Mouse (Mus musculus): ENCODE measurements at regions not wholly inside any gene's neighbourhood (a gene's known extent, or its start where the extent isn't known, plus 50 kb on each side); places are given as distances from the start of the nearest gene placed in this dataset.

DNA sequence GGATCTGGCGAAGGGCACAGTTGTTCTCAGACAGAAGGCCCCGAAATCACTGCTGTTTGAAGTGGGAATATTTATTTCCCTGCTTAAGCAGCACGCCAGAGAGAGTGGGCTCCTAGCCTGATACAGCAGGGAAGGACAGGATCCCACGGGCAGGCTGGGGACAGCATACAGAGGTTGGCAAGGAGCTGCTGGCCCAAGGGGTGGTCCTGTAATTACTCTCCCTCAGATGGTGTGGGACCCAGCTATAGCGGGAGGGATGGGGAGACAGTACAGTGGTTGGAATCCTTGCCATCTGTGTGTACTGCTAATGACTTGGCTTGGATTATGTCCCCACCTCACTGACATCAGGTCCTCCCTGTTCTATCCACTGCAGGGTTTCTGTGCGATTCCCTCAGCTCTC is 235.4 kb upstream of the 4931429L15Rik start:
- no peak overlapping the region for H3K4me3 ChIP-seq (ENCODE audit: insufficient read depth, low read depth, low read length)
- no peak overlapping the region for H3K27ac ChIP-seq (ENCODE audit: insufficient read depth, low read depth, low read length)
- TF ChIP-seq CTCF (IDR thresholded peaks at IDR 0.05; ENCODE audit: insufficient read depth, low read depth, low read length): no peak
- no peaks in the 10 kb centered on the region for H3K4me1 ChIP-seq (ENCODE audit: control insufficient read depth, insufficient read depth, low read length)
- WGBS: 61% methylated on average over 6 of the region's 6 CpGs

DNA sequence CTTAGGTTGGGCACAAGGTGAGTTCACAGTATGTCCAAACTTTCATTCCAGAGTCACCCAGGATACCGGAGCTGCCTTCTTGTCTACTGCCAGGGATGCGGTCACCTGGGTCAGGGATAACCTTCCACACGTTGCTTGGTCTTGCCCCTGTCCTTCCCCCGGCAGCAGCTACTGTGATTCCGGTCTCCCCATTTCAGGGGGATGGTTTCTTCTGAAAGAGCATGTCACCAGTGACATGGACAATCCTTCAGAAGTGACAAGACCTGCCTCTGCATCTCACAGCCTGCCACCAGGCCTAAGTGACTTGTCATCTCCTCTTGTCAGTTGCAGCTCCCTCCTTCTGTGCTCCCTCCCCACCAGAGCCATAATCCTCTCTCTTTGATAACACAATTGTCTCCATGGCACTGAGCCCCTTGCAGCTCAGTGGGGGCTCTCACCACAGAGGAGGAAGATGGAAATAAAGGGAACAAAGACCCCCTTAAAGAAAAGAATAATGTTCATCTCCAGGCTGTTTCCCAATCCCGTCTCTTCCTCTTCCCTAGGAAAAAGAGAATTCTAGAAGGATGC is 234.9 kb upstream of the 4931429L15Rik start:
- H3K4me3 ChIP-seq (ENCODE audit: insufficient read depth, low read depth, low read length): no peak overlapping the region
- TF ChIP-seq POLR2A (IDR thresholded peaks at IDR 0.05; ENCODE audit: insufficient read depth, low read depth, low read length) (no peak), CTCF (IDR thresholded peaks at IDR 0.05; ENCODE audit: insufficient read depth, low read depth, low read length) (no peak)
- H3K27ac ChIP-seq (ENCODE audit: insufficient read depth, low read depth, low read length): no peak overlapping the region
- WGBS: 80% methylated on average over 6 of the region's 6 CpGs
- no peaks in the 10 kb centered on the region for H3K4me1 ChIP-seq (ENCODE audit: control insufficient read depth, insufficient read depth, low read length)

DNA sequence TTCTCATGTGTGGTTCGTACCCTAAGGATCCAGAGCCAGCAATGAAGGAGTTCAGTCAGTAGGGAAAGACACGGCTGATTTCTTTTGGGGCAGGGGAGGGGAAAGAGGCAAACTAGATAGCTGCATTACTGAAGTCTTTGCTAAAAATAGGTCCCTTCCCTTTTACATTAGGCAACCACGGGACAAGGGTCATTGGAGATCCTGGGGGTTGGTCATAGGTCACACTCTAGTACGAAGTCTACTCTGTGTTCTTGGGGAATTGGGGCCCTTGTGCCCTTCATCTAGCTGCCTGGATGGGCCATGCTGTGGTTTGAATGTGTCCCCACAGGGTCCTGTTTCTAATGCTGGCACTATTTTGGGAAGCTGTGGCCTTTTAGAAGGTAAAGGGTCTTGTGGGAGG is 229.6 kb upstream of the 4931429L15Rik start:
- WGBS: 91% methylated on average over 4 of the region's 4 CpGs
- TF ChIP-seq CTCF (IDR thresholded peaks at IDR 0.05; ENCODE audit: insufficient read depth, low read depth, low read length) (no peak), POLR2A (IDR thresholded peaks at IDR 0.05; ENCODE audit: insufficient read depth, low read depth, low read length) (no peak)
- Histone ChIP-seq H3K27ac (ENCODE audit: insufficient read depth, low read depth, low read length) (no peak overlapping the region), H3K4me3 (ENCODE audit: insufficient read depth, low read depth, low read length) (no peak overlapping the region), H3K4me1 (ENCODE audit: control insufficient read depth, insufficient read depth, low read length) (no peaks in the 10 kb centered on the region)

DNA sequence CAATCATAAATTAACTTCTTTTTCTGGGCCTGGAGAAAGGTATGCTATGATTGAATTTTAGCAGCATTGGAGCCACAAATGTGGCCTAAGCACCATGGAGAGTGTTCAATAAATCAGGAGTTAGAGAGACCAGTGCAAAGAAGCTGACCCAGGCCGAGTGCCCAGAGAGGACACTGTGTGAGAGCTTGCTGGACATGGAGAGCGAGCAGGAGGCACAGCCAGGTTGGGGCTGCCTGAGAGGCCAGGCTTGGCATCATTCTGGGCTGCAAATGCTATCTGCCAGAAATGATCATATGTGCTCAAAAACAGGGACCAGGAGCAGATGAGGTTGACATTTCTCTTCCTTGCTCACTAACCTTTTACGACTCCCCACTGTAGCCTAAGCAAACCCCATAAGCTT is 224.5 kb upstream of the 4931429L15Rik start:
- H3K4me1 ChIP-seq (ENCODE audit: control insufficient read depth, insufficient read depth, low read length): no peaks in the 10 kb centered on the region
- H3K4me3 ChIP-seq (ENCODE audit: insufficient read depth, low read depth, low read length): no peak overlapping the region
- H3K27ac ChIP-seq (ENCODE audit: insufficient read depth, low read depth, low read length): no peak overlapping the region
- 93% methylated on average over 3 of the region's 3 CpGs for WGBS
- no peak for TF ChIP-seq CTCF (IDR thresholded peaks at IDR 0.05; ENCODE audit: insufficient read depth, low read depth, low read length)
- no peak for TF ChIP-seq POLR2A (IDR thresholded peaks at IDR 0.05; ENCODE audit: insufficient read depth, low read depth, low read length)

DNA sequence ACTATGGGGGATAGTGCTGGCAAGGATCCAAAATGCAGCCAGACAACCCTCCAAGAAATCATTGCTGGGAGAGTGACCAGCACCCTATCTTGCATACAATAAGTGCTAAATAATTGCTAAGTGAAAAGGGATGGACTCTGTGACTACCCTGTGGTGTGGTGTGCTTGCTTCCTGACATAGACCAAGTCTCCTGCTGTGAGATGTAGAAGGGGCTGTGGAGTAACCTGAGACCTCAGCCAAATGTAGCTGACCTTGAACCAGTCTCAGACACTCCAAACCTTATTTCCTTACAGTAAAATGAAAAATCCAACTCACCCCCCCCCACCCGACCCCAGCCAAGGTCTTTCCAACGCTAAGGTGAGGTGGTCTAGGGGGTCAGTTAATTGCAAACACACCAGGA is 221.2 kb upstream of the 4931429L15Rik start:
- TF ChIP-seq CTCF (IDR thresholded peaks at IDR 0.05; ENCODE audit: insufficient read depth, low read depth, low read length): no peak
- TF ChIP-seq POLR2A (IDR thresholded peaks at IDR 0.05; ENCODE audit: insufficient read depth, low read depth, low read length): no peak
- WGBS: 70% methylated on average over 2 of the region's 2 CpGs
- Histone ChIP-seq H3K4me1 (ENCODE audit: control insufficient read depth, insufficient read depth, low read length) (no peaks in the 10 kb centered on the region), H3K27ac (ENCODE audit: insufficient read depth, low read depth, low read length) (no peak overlapping the region), H3K4me3 (ENCODE audit: insufficient read depth, low read depth, low read length) (no peak overlapping the region)

DNA sequence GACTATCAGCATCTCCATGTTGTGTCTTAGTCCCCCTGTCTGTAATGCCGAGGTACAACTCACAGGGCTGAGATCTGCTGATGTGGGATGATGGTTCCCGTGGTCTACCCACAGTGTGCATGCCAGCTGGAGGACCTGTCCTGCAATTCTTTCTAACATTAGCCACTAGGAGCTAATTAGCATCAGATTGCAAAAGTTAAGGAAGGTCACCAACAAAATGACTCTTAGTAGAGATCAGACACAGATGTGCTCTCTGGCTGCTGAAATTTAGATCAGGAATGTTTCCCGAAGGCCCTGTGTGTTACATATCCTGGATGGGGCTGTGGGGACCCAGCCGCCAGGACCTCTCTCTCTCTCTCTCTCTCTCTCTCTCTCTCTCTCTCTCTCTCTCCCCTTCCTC is 218.8 kb upstream of the 4931429L15Rik start:
- TF ChIP-seq CTCF (IDR thresholded peaks at IDR 0.05; ENCODE audit: insufficient read depth, low read depth, low read length): no peak
- no peak for TF ChIP-seq POLR2A (IDR thresholded peaks at IDR 0.05; ENCODE audit: insufficient read depth, low read depth, low read length)
- Histone ChIP-seq H3K4me1 (ENCODE audit: control insufficient read depth, insufficient read depth, low read length) (no peaks in the 10 kb centered on the region), H3K27ac (ENCODE audit: insufficient read depth, low read depth, low read length) (no peak overlapping the region), H3K4me3 (ENCODE audit: insufficient read depth, low read depth, low read length) (no peak overlapping the region)
- WGBS: 82% methylated on average over 4 of the region's 4 CpGs

DNA sequence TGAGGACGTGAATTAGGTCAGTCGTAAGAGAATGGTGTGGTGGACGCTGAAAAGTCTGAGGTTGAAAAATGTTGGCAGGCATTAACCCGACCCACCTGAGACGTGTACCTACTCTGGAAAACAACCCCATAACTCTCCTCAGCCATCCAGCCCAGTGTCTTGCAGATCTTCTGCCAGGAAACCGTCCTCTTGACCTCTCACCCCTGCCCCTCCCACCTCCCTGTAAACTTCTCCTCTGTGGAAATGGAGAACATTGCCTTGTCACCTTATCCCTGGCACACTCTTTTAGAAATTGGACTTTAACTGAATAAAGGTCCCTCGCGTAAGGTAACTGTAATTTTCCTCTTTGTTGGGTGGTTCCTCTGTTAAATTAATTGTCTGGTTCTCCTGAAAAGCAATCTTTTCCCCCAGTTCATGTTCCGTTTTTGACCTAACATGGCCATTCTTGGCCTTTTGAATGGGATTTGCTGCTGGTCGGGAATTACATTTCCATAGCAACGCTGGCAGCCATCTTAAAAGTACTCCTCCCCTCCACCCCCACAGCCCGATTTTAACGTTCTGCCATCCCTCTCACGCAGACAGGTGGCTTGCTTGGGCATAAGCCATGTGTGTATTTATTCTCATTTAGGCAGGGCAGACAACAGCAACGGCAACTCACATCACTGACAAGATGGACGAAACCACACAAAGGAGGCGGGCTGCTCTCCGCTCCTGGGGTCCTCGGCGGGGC is 196.8 kb upstream of the 4931429L15Rik start:
- H3K4me3 ChIP-seq (ENCODE audit: insufficient read depth, low read depth, low read length): no peak overlapping the region
- peaks cover 3% of the 10 kb centered on the region; the same call in 1 of the 2 replicates for H3K4me1 ChIP-seq (ENCODE audit: control insufficient read depth, insufficient read depth, low read length)
- no peak overlapping the region for H3K27ac ChIP-seq (ENCODE audit: insufficient read depth, low read depth, low read length)
- no peak for TF ChIP-seq POLR2A (IDR thresholded peaks at IDR 0.05; ENCODE audit: insufficient read depth, low read depth, low read length)
- no peak for TF ChIP-seq CTCF (IDR thresholded peaks at IDR 0.05; ENCODE audit: insufficient read depth, low read depth, low read length)
- 69% methylated on average over 20 of the region's 20 CpGs for whole genome bisulfite sequencing

DNA sequence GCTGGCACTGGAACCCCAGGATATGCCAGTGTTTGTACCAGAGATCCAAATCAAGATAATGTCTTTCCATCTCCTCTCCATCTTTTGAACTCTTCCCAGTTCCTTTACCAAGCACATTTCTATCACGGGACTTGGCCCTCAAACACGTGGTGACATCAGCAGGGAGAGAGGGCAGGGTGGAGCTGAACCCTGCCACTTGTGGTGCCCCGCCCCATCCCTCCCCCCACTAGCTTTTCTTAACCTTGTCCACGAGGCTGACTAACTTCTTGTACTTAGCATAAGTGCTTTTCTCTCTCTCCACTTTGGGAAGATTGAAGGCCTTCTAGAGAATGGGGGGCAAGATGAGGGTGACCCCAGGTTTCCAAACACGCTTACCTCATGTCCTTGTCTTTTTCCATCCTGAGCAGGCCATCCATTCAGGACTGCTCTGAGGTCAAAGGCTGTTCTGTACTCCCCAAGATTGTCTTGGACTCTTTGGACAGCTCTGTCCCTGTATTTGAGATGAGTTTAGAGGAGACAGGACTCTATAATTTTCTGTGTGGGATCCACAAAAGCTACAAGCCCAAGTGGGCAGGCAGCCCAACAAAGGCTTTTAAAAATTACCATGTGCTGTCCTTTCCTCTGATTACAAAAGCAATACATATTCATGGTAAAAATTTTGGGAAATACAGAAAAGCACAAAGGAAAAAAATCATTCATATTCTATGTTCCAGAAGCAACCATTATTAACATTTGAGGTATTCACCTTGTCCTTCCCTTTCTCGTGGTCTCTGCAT is 192.7 kb upstream of the 4931429L15Rik start:
- TF ChIP-seq POLR2A (IDR thresholded peaks at IDR 0.05; ENCODE audit: insufficient read depth, low read depth, low read length) (no peak), CTCF (IDR thresholded peaks at IDR 0.05; ENCODE audit: insufficient read depth, low read depth, low read length) (no peak)
- 82% methylated on average over 6 of the region's 6 CpGs for WGBS
- Histone ChIP-seq H3K27ac (ENCODE audit: insufficient read depth, low read depth, low read length) (no peak overlapping the region), H3K4me1 (ENCODE audit: control insufficient read depth, insufficient read depth, low read length) (peaks cover 14% of the 10 kb centered on the region), H3K4me3 (ENCODE audit: insufficient read depth, low read depth, low read length) (no peak overlapping the region)

DNA sequence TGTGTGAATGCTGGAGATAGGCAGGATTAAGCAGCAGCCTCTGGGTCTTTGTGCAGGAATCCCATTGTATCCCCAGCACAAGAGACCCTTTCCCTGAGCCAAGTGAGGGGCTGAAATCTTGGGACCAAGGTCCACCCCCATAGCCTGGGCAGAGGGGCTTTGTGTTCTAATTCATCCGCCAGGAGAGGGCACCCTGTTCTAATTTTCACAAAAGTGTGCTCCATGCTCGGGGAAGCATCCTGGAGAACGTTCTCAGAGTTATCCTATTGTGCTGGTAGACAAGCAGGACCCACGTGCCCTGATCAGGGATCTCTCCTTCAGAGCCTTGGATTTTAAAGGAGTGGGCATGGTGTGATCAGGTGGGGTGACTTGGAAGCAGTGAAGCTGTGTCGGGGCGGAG is 191.5 kb upstream of the 4931429L15Rik start:
- 60% methylated on average over 6 of the region's 6 CpGs for WGBS
- H3K4me3 ChIP-seq (ENCODE audit: insufficient read depth, low read depth, low read length): no peak overlapping the region
- H3K27ac ChIP-seq (ENCODE audit: insufficient read depth, low read depth, low read length): no peak overlapping the region
- TF ChIP-seq CTCF (IDR thresholded peaks at IDR 0.05; ENCODE audit: insufficient read depth, low read depth, low read length): peak; percentile 19; the same call in 1 of the 2 replicates
- TF ChIP-seq POLR2A (IDR thresholded peaks at IDR 0.05; ENCODE audit: insufficient read depth, low read depth, low read length): no peak
- peaks cover 11% of the 10 kb centered on the region for H3K4me1 ChIP-seq (ENCODE audit: control insufficient read depth, insufficient read depth, low read length)

Data from olfactory bulb, adult 2 months (tissue).